Mouse (Mus musculus) limb, embryonic 12.5 days (tissue): ENCODE measurements around the gene Nusap1. TPM values are rescaled to one million over a fixed set of nuclear protein-coding genes. Genes with fewer than 3 reads are reported as not detected.

Source experiments
- ATAC-seq: fragments of 200-750 bp; cut with Nextera tagmentation; 2 replicates; pipeline ENCODE4 v1.8.0; 2017; ENCODE audit warnings: low read depth, moderate TSS enrichment; ENCODE audit not compliant: insufficient number of reproducible peaks, insufficient read depth, low FRiP score, low TSS enrichment
- H3K27ac ChIP-seq: fragments of 300-500 bp; sonication (generic); 2 replicates; pipeline ENCODE4 v1.5.1; 2016; ENCODE audit warnings: mild to moderate bottlenecking, moderate library complexity
- H3K27me3 ChIP-seq: fragments of 300-500 bp; sonication (generic); 2 replicates; pipeline ENCODE4 v1.6.1; 2016; ENCODE audit warnings: mild to moderate bottlenecking, moderate library complexity
- H3K36me3 ChIP-seq: fragments of 300-500 bp; sonication (generic); 2 replicates; pipeline ENCODE4 v1.6.1; 2016; ENCODE audit warnings: mild to moderate bottlenecking, moderate library complexity
- H3K4me1 ChIP-seq: fragments of 300-500 bp; sonication (generic); replicated peaks from 2 replicates; pipeline ENCODE4 v1.6.1; 2016
- H3K4me2 ChIP-seq: fragments of 300-500 bp; sonication (generic); 2 replicates; pipeline ENCODE4 v1.6.1; 2016; ENCODE audit warnings: mild to moderate bottlenecking, moderate library complexity
- H3K4me3 ChIP-seq: fragments of 300-500 bp; sonication (generic); replicated peaks from 2 replicates; pipeline ENCODE4 v1.5.1; 2016; ENCODE audit warnings: mild to moderate bottlenecking
- H3K9ac ChIP-seq: fragments of 300-500 bp; sonication (generic); replicated peaks from 2 replicates; pipeline ENCODE4 v1.6.1; 2016; ENCODE audit warnings: mild to moderate bottlenecking, moderate library complexity
- H3K9me3 ChIP-seq: fragments of 300-500 bp; sonication (generic); 2 replicates; pipeline ENCODE4 v1.6.1; 2016; ENCODE audit warnings: mild to moderate bottlenecking, moderate library complexity
- WGBS: fragments of 180-500 bp; shearing (Covaris S2); methylation state at CpG from one replicate; pipeline ENCODE4 v1.1.7; 2016; 5-methylcytosine and 5-hydroxymethylcytosine counted together
- polyA plus RNA-seq: library from polyadenylated mRNA; unstranded; fragments of >200 nt; fragmentation: Nextera tagmentation; extraction: Ambion mirVana; gene quantifications from 2 replicates; pipeline ENCODE4 v1.2.1, GENCODE M21; 2016

The Nusap1 gene
- 88.2 and 90.2 TPM in 2 replicates for polyA plus RNA-seq

DNA sequence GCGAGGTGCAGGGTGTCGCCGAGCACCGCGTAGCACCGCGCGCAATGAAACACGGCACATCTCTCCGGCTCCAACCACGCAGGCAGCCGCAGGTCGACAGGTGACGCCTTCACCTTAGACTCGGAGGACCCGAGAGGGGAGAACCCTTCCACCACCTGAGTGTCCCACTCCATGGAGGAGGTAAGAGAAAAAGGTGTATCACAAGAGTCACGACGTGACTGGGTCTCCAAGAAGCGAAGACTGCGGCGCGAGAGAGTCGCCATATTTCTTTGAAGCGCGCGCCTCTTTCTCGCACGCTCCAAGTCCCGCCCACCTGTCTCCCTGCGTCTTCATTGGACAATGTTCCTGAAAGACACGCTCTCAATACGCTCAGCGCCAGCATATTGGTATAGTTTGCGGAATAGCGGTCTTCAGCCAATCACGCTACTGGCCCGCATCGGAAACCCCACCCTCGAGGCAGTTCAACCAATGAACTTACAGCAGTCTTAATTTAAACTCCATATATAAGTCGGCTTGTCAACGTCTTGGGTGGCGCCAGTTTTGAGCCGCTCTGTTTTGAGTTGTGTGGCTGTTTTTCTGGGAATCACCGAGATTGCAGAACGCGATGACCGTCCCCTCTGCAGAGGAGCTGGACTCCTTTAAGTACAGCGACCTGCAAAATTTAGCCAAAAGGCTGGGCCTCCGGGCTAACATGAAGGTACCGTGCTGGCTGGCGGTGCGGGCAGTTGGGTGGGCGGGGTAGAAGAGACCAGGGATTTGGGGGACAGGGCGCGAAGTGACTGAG lies at the start of gene Nusap1, which contains the start of gene Oip5:
Nusap1 (plus strand) TSS at position 100 of the 784 bp plus-strand sequence.
Oip5 (minus strand) TSS at position 271 of the 784 bp plus-strand sequence.
- Histone ChIP-seq H3K4me3 (peak within 1 kb of the TSS; percentile 76), H3K4me2 (peak within 1 kb of the TSS; percentile 79), H3K4me1 (peaks cover 25% of the 10 kb centered on the region), H3K9ac (peak within 1 kb of the TSS; percentile 75), H3K36me3 (peaks cover 7% of the 10 kb centered on the region), H3K27me3 (no peaks in the 10 kb centered on the region), H3K9me3 (no peaks in the 10 kb centered on the region), H3K27ac (peak within 1 kb of the TSS; percentile 78)
- ATAC-seq = peak; percentile 99
- under 1% methylated on average over 55 of the region's 55 CpGs for WGBS

DNA sequence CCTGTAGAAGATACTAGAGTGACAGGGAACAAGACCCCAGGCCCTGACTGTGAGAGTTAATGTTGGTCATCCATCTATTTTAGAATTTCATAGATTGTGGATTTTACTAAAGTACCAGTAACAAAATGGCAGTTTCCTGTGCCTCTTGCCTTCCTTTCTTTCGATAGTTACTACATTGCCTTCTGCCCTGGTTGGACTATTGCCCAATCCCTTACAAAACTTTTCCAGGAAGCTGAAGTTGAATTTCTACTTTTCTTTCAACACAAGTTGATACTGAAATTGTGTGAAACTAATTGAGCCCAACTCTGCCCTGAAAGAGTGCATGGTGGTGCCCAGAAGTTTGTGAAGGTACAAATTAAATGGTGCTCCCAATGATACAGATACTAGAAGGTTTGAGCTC lies 45.6 kb upstream of the Nusap1 start:
- 90% methylated on average over 1 of the region's 1 CpGs for WGBS
- Histone ChIP-seq H3K4me2 (no peak overlapping the region), H3K4me3 (no peak overlapping the region), H3K9me3 (no peaks in the 10 kb centered on the region), H3K4me1 (no peaks in the 10 kb centered on the region), H3K9ac (no peak overlapping the region), H3K27ac (no peak overlapping the region), H3K36me3 (peaks cover 18% of the 10 kb centered on the region), H3K27me3 (no peaks in the 10 kb centered on the region)
- ATAC-seq = no peak

- no peaks in the 10 kb centered on the region for H3K4me1 ChIP-seq
- ATAC-seq = no peak
- H3K36me3 ChIP-seq = peaks cover 20% of the 10 kb centered on the region; the same call in 1 of the 2 replicates
- H3K4me2 ChIP-seq = no peak overlapping the region
- no peak overlapping the region for H3K27ac ChIP-seq
- WGBS = 97% methylated on average over 3 of the region's 3 CpGs
- no peaks in the 10 kb centered on the region for H3K9me3 ChIP-seq
- H3K4me3 ChIP-seq = no peak overlapping the region
- H3K27me3 ChIP-seq = no peaks in the 10 kb centered on the region
- H3K9ac ChIP-seq = no peak overlapping the region
These were observed 36.5 kb upstream of the Nusap1 start for GRCm38 (mm10) chr2:119581571-119581970.

- WGBS = 21% methylated on average over 2 of the region's 2 CpGs
- no peak for ATAC-seq
- peaks cover 20% of the 10 kb centered on the region; the same call in 1 of the 2 replicates for H3K36me3 ChIP-seq
- no peaks in the 10 kb centered on the region for H3K4me1 ChIP-seq
- no peak overlapping the region for H3K9ac ChIP-seq
- no peak overlapping the region for H3K27ac ChIP-seq
- H3K9me3 ChIP-seq = no peaks in the 10 kb centered on the region
- H3K4me2 ChIP-seq = no peak overlapping the region
- no peak overlapping the region for H3K4me3 ChIP-seq
- H3K27me3 ChIP-seq = no peaks in the 10 kb centered on the region
These were observed 34.7 kb upstream of the Nusap1 start for GRCm38 (mm10) chr2:119583439-119583838.

GRCm38 (mm10) chr2:119584282-119584681 lies 33.8 kb upstream of the Nusap1 start:
- Histone ChIP-seq H3K36me3 (peaks cover 17% of the 10 kb centered on the region; the same call in 1 of the 2 replicates), H3K27me3 (no peaks in the 10 kb centered on the region), H3K4me2 (no peak overlapping the region), H3K9me3 (no peaks in the 10 kb centered on the region), H3K4me3 (no peak overlapping the region), H3K4me1 (no peaks in the 10 kb centered on the region), H3K27ac (no peak overlapping the region), H3K9ac (no peak overlapping the region)
- no peak for ATAC-seq
- WGBS = 83% methylated on average over 8 of the region's 8 CpGs

- Histone ChIP-seq H3K4me1 (no peaks in the 10 kb centered on the region), H3K27ac (no peak overlapping the region), H3K9me3 (no peaks in the 10 kb centered on the region), H3K27me3 (no peaks in the 10 kb centered on the region), H3K4me2 (no peak overlapping the region), H3K36me3 (peaks cover 22% of the 10 kb centered on the region; the same call in 1 of the 2 replicates), H3K9ac (no peak overlapping the region), H3K4me3 (no peak overlapping the region)
- no peak for ATAC-seq
- 14% methylated on average over 4 of the region's 4 CpGs for WGBS
These were observed 30.7 kb upstream of the Nusap1 start for GRCm38 (mm10) chr2:119587383-119587782.

- Histone ChIP-seq H3K36me3 (peaks cover 9% of the 10 kb centered on the region), H3K27me3 (no peaks in the 10 kb centered on the region), H3K27ac (no peak overlapping the region), H3K4me1 (peaks cover 9% of the 10 kb centered on the region), H3K4me3 (no peak overlapping the region), H3K9ac (no peak overlapping the region), H3K4me2 (no peak overlapping the region), H3K9me3 (no peaks in the 10 kb centered on the region)
- no peak for ATAC-seq
- WGBS = 91% methylated on average over 3 of the region's 3 CpGs
These were observed 26.9 kb upstream of the Nusap1 start for GRCm38 (mm10) chr2:119591247-119591646.

DNA sequence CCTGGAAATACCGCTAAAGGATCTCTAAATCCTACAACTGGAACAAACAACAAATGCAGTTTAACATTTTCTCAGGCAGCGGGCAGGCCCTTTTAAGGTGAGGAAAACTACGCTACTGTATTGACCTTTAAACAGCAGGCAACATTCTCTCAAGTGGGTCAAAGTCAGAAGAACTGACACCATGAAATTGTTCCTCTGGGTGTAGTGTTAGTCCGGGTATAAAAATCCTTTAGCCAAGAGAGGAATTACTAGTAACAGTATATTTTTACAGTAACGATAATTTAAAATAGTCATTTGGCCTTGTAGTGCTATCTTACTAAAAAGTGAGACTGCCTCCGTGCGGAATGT lies 24.4 kb upstream of the Nusap1 start:
- Histone ChIP-seq H3K4me2 (peak overlapping the region; percentile 63), H3K9ac (no peak overlapping the region), H3K9me3 (no peaks in the 10 kb centered on the region), H3K4me3 (peak overlapping the region; percentile 95), H3K4me1 (peaks cover 11% of the 10 kb centered on the region), H3K27ac (peak overlapping the region; percentile 91), H3K36me3 (peaks cover 31% of the 10 kb centered on the region), H3K27me3 (no peaks in the 10 kb centered on the region)
- peak; percentile 11; the same call in 1 of the 2 replicates for ATAC-seq
- WGBS = 12% methylated on average over 7 of the region's 7 CpGs

GRCm38 (mm10) chr2:119594113-119594981 lies 23.8 kb upstream of the Nusap1 start:
- under 1% methylated on average over 61 of the region's 61 CpGs for WGBS

DNA sequence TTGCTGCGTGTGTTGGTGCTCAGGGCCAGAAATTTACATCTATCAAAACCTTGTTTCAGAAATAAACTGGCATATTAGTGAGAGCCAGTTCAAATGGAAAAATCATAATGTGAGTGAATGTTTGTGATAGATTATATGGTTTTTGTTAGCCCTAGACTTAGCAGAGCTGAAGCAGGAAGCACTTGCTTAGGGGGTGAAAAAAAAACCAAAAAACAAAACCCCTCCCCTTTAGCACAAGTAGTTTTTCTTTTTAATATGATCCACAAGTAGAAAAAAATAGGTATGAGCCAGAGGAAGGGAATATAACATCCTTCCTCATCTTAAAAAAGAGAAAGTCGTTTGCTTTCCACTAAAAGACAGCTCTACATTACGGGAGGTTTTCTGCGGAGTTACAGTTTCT lies 22.8 kb upstream of the Nusap1 start:
- peak overlapping the region; percentile 94 for H3K9ac ChIP-seq
- no peak overlapping the region for H3K27ac ChIP-seq
- 48% methylated on average over 4 of the region's 4 CpGs for WGBS
- H3K36me3 ChIP-seq = peaks cover 45% of the 10 kb centered on the region
- H3K4me3 ChIP-seq = peak overlapping the region; percentile 95
- H3K27me3 ChIP-seq = no peaks in the 10 kb centered on the region
- no peaks in the 10 kb centered on the region for H3K9me3 ChIP-seq
- H3K4me2 ChIP-seq = peak overlapping the region; percentile 63
- ATAC-seq = no peak
- H3K4me1 ChIP-seq = peaks cover 11% of the 10 kb centered on the region

More at GRCm38 (mm10) chr2:119594113-119594981, 23.8 kb upstream of the Nusap1 start:
- peaks cover 37% of the 10 kb centered on the region for H3K36me3 ChIP-seq
- peak overlapping the region; percentile 94 for H3K9ac ChIP-seq
- peak overlapping the region; percentile 95 for H3K4me3 ChIP-seq
- H3K4me1 ChIP-seq = peaks cover 11% of the 10 kb centered on the region
- no peaks in the 10 kb centered on the region for H3K27me3 ChIP-seq
- H3K4me2 ChIP-seq = peak overlapping the region; percentile 63
- H3K9me3 ChIP-seq = no peaks in the 10 kb centered on the region
- peak; percentile 92 for ATAC-seq
- H3K27ac ChIP-seq = peak overlapping the region; percentile 91

GRCm38 (mm10) chr2:119596781-119597330 lies 21.2 kb upstream of the Nusap1 start:
- 91% methylated on average over 8 of the region's 8 CpGs for WGBS
- Histone ChIP-seq H3K9me3 (no peaks in the 10 kb centered on the region), H3K36me3 (peaks cover 50% of the 10 kb centered on the region), H3K9ac (no peak overlapping the region), H3K4me1 (peaks cover 11% of the 10 kb centered on the region), H3K27me3 (no peaks in the 10 kb centered on the region), H3K4me2 (no peak overlapping the region), H3K4me3 (no peak overlapping the region), H3K27ac (no peak overlapping the region)
- no peak for ATAC-seq
